Mouse (Mus musculus) right cerebral cortex, postnatal 10 days (tissue): ENCODE measurements around the gene Mettl6.
"Not testable (repeated sequence)": the region's sequence is repeated elsewhere in the genome, so short reads cannot be mapped to it uniquely, and the experiment has no call there.

Source experiments
- DNase-seq, 2 experiments: peaks; one replicate each; pipeline ENCODE4 v3.0.0; 2021; ENCODE audit warnings: low spot score in 2 of 2

Gene Mettl6

DNA sequence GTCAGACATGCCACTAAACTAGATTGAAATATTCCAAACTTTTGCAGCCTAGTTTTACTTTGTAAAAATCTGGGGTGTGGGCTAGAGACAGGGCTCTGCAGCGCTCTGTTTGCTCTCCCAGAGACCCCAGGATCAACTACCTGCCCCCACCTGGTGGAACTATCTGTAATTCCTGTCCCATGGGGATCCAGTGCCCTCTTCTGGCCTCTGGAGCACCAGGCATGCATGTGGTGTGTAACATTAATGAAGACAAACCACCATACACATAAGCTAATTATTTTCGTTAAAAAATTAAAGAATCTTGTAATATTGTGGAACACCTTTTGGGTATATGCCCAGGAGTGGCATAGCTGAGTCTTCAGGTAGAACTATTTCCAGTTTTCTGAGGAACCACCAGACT, 21.5 kb downstream of the Mettl6 start:
- DNase-seq, result no peak

DNA sequence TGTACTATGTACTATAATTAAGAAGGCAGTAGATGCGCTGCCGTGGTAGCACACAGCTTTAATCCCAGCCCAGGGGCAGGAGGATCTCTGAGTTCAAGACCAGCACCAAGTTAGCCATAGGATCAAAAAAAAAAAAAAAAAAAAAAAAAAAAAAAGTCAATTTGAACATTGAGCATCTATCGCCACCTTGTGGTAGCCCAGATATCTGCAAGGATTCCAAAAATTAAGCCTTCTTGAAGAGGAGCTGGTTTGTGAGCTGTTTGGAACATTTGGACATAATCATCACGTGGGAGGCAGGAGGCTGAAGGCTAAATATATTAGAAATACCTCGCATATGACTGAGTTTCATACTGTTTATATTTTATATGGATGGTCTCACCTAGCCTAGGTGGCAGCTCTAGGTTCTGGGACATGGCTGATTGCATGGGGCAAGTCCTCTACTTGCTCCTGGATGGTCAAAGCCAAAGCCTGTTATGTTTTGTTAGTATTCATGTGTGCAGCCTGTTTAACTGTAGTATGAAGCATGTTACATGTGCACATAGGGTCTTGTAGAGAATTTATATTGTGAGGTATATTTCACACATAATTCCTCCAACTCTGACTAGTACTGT, 22.3 kb downstream of the Mettl6 start:
- DNase-seq, result peak; percentile 67 to 76

DNA sequence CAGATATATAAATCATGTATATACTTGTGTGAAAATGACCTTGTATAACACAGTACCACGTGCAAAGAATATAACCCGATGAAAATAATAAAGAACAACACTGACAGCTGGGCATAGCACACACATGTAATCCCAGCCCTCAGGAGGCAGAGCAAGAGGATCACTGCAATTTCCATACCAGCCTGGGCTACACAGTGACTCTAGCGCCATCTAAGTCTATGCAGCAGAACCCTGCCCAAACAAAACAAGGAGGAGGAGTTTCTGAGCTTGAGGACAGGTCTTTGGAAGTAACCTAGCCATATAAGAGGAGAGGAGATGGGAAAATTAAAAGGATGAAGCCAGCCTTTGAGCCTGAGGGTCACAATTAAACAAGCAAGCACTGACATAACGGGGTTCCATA, 25.1 kb downstream of the Mettl6 start:
- DNase-seq, result no peak

DNA sequence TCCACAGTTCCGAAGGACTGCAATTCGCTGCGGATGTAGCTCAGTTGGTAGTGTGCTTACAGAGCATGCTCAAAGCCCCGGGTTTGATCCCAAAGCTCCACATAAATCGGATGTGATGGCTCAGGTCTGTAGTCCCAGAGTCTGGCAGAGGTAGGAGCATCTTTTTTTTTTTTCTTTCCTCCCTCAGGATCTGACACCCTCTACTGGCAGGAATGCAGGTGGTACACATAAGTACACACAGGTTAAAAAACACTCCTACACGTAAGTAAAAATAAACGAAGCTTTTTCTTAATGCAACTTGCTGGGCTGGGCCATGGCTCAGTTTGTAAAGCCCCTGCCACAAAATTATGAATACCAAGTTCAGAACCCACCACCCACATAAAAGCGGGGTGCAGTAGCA, 30.7 kb downstream of the Mettl6 start:
- no peak for DNase-seq

DNA sequence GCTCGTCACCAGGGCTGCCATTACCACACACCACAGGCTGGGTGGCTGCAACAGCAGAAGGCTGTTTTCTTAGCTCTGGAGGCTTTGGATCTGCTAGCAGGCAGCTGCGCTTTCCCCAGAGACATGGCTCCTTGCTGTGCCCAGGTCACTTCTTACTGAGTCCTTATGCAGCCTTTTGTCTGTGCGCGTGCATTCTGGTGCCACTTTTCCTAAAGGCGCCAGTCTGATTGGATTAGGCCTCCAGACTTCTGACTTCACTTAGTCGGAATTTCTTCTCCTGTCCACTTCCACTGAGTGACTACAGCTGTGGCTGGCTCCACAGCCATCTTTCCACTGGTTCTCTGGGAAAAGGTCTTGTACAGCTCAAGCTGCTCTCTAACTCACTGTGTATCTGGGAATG, 32.0 kb downstream of the Mettl6 start:
- no peak for DNase-seq

DNA sequence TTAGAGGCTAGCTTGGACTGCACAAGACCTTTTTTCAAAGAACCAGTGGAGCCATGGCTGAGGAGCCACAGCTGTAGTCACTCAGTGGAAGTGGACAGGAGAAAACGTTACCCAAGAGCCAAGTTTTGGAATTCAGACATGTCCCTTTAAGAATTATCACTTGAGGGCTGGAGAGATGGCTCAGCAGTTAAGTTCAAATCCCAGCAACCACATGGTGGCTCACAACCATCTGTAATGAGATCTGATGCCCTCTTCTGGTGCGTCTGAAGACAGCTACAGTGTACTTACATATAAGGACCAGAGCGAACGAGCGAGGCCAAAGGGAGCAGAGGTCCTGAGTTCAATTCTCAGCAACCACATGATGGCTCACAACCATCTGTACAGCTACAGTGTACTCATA, 32.6 kb downstream of the Mettl6 start:
- not testable (repeated sequence) for DNase-seq

DNA sequence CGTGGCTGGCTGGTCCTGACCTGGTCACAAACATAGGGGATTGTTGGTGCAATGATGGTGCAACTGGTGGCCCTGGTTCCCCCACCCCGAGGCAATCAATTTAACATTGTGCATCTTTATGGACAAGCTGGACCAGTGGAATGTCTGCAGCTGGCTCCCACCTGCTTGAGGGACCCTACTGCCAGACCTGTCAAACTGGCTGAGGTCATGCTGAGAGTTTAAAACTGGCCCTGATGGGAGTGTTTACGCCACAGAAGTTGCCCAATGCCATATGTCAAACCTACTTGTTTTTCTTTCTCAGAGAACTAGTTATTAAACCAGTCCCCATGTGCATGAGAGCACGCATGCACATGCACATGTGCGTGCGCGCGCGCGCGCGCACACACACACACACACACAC, 36.8 kb downstream of the Mettl6 start:
- DNase-seq, result no peak

DNA sequence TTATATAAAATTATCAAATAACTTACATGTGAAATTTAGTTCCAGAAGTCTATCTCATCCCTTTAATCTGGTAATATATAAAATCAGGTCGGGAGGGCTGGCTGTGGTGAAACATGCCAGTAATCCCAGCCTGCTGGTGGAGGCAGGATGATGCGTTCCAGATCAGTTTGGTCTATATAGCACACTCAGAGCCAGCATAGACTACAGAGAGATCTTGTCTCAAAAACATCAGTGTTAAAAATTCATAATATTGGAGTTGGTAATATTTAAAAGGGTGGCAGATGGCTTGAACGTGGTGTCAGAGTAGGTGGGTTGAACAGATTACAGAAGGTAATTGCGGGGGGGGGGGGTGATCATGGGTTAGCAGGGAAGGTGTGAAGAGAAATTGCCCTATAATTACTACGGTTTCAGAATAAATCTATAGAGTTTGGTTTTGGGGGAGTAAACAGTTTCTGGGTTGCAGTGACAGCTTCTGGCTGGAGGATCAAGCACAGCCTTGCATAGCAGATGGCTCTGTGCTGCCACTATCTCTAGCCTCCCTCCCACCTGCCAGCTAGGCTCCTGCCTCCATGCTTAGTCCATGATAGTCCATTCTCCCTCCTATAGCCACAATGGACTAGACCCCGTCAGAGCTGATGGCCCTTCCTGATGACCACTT, 38.6 kb downstream of the Mettl6 start:
- DNase-seq, result no peak

DNA sequence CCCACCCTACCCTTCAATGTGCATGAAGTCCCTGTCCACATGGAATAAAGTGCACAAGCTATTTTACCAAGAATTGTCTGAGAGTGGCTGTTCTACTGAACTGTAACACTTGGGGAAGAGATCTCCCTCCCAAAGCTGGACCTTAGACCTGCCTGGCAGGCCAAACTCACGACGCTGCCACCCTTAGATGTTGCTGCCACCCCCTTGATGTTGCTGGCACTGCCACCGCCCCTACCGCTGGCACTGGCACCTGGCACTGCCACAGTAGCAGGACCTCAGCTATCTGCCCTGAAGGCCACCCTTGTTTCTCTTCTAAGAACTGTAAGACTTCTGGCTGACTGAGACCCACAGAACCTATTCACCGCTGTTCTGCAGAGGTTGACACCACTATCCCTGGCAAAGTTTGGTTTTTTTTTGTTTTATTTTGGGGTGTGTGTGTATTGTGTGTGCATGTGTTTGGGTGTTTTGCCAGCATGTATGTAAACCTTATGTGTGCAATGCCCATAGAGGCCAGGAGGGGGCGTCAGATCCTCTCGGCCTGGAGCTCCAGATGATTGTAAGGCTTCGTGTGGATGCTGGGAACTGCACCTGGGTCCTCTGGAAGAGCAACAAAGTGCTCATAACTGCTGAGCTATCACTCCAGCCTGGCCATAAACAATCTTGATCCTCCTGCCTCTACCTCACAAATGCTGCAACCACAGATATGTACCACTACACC, 39.8 kb downstream of the Mettl6 start:
- no peak for DNase-seq

DNA sequence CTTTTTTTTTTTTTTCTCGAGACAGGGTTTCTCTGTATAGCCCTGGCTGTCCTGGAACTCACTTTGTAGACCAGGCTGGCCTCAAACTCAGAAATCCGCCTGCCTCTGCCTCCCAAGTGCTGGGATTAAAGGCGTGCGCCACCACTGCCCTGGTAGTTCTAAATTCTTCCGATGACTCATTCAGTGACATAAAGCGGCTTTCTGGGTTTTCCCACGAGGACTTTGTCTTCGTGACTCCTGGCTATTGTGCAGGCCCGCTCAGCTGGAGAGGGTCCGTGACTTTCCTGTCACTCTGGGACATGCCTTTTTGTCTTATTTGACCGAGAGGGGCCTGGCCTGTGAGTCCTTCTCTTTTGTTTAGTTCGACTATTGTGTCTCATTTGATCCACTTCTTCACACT, 40.9 kb downstream of the Mettl6 start:
- DNase-seq, result not testable (repeated sequence)

DNA sequence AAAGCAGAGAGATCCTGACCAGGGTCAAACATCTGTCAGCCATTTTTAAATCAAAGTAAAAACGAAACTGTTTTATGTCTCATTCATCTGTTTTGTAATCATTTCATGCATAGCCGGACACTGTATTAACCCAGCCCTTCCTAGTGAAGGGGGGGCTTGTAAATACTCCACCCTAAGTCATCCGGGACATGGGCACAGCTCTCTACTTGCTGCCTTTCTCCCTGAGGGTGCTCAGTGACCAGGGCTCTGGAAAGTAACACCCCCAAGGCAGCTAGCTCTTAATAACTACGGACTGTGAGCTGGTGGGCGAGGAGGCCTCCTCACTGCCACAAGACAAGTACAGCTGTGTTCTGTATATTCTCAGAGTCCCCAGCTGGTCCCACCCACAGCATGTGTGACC, 45.8 kb downstream of the Mettl6 start:
- DNase-seq, result no peak

DNA sequence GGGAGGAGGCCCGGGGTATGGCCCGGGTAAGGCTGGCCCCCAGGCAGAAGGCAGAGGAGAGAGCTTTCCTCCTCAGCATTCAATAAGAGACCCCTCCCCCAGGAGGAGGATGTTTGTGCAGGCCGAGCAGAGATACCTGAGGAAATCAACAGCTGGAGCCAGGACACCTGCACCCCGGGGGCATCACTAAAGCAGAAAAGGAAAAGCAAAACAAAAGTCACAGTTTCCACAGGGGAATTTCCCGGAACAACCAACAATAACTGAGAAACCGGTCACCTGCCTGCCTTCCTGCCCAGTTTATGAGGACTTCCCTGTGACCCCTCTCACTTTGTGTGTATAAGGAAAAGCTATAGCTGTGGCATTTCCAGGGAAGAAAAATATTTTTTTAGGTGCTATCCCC, 51.2 kb downstream of the Mettl6 start:
- no peak for DNase-seq

DNA sequence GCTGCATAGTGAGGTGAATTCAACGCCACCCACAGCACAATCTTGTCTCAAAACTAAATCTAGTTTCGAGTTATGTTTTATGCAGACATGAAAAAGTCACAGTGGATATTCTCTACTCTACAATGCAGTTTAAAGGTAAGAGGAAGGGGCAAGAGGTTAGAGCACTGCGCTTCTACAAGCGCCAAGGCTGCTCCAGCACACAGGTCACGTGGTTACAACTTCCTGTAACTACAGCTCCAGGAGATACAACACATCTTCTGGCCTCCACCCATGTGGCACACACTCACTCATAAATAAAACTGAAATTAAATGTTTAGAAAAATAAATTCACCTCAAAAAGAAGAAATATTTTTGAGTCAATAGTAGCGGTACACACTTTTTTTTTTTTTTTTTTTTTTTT, 54.1 kb downstream of the Mettl6 start:
- no peak for DNase-seq

DNA sequence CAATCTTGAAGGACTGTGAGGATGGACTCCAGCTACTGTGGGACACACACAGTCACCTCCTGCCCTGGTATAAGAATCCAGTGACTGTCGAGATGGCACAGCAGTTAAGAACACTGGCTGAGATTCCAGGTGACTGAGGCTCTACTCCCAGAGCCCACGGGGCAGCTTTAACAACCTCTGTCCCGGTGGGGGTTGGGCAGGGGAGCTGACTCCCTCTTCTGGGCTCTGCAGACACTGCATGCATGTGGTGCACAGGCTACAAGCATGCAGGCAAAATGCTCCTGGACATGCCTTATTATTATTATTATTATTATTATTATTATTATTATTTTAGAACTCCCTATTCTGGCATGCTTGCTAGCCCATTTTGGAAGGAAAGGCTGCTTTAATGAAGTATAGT, 54.6 kb downstream of the Mettl6 start:
- no peak for DNase-seq

DNA sequence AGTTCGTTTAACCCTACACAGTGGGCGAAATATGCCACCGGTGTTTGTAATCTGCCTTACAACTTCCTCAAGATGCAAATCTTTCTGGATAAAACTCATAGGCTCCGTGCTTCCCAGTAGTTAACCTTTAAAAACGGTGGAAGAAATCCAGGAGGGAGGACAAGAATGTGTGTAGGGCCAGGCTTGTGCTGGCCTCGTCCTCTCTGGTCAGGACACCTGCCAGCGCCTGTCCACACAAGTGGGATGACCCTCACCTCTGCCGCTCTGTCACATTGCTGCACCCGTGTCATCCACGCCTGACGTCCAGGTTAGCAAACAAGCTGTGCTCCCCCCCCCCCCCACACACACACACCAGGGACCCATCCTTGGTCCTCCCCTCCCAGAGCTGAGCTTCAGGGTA, 55.6 kb downstream of the Mettl6 start:
- DNase-seq, result no peak

DNA sequence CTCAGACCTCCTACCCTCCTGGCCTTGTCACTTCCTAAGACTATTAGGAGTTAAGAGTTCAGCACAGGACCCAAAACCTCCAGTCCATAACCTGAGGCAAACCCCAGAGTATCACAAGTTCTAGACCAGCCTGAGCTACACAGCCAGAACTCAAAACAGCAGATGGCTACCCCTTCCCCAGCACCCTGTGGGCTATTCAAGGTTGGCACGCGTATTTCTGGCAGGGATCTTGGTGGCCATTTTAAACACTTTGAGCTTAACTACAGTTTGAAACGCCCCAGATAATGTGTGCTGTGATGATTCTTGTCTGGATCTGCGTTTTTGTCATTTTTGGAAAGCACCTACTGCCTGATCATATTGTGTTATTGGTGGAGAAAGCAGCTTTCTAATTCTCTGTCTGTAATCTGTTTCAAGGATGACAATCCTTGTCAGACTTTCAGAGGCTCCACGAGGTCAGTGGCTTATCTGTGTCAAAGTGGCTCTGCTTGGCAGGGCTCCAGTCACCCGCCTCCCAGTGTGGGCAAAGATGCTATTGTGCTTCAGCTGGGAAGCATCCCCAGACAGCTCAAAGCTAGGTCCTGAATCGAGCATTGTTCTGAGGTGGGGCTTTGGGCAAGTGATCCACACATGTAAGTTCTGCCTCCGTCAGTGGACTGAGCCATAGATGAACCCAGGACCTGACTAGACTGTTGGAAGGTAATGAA, 56.9 kb downstream of the Mettl6 start:
- DNase-seq, result peak; percentile 47 to 56

DNA sequence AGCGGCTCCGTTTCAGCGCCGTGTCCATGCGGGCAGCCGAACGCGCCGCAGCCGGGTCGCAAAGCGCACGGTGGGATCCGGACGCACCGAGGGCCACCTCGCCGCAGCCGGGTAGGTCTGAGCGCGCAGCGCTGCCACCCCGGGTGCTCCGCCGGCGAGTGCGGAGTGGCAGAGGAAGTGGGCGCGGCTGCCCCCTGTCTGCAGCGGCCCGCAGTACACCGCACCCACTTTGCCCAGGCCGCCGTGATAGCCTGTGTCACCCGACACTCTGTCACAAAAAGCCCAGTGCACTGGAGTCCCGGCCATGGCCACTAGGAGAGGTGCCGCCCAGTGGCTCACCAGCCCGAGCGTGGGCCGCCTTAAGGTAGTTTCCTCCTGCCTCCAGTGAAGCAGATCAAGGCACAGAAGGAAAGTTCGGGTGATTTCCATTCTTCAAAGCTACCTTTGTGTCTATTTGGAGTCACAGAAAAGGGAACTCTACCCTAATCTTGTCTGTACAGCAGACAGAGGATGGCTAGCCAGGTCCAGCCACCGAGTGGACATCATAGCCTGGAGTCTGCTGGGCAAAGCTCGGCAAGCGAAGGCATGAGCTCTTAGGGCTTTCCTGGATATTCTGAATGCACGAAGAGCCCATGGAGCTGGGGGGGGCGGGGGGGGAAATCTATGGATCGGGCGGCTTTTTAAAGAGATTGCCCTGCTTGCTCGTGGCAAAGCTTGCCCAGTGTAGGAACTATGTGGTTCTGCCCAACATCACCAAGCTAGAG, 58.7 kb downstream of the Mettl6 start, which contains the start of gene Sh3bp5:
Gene Sh3bp5, minus strand, starts transcription at position 149 of the 764 bp plus-strand sequence.
- peak; percentile 93 to 94 for DNase-seq

DNA sequence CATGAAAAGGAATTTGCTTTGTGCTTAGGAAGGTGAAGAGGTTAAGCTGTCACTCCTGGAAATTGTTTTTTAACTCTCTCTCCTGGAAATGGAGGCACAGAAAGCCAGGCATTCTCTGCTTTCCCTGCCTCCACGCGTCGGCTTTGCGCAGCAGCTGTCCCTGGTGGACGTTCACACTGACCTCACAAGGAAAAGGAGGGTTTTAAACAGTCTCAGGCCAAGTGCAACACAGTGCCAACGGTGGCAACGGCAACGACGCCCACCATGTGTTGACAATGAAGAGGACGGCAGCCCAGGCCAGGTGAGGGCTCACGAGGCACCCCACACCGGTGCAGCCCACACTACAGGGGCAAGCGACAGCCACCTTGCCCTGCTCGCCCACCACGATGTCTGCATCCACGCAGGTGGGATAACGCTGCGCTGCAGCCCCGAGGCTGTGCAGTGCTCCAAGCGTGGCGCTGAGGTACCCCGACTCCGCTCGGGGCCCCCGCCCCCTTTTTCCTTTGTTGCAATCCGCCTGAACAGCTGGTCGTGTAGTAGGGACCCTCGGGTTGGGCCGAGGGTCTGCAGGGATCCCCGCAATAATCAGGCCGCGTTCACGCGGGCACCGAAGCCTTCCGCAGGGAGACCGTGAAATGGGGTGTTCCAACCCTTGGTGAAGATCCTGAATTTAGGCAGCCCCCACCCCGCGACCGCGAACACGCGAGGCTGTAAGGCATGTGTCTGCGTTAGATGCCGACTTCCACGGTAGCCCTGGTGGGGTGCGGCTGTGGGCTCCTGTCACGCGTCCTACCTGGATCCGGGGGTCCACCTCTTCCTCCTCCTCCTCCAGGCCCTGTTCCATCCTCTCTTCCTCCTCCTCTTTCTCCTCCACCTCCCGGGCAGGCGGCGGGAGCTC, 59.6 kb downstream of the Mettl6 start:
- DNase-seq, result peak; percentile 58 to 68

DNA sequence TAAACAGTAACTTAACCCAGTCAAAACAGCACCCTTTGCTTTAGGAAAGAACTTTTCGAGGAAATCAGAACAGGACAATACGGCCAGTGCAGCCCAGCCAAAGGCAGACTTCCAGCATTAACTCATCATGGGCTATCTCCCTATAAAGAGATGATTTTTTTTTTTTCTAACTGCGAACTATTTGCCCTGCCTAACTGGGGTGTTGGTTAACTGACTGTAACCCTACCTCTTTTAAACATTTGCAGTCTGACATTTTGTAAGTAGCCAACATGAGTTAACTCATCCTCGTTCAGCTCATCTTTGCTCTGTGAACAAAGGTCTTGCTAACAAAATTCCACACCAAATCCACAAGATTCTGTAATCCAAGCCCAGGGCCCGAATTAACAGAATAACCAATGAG, 60.4 kb downstream of the Mettl6 start:
- DNase-seq, result no peak

DNA sequence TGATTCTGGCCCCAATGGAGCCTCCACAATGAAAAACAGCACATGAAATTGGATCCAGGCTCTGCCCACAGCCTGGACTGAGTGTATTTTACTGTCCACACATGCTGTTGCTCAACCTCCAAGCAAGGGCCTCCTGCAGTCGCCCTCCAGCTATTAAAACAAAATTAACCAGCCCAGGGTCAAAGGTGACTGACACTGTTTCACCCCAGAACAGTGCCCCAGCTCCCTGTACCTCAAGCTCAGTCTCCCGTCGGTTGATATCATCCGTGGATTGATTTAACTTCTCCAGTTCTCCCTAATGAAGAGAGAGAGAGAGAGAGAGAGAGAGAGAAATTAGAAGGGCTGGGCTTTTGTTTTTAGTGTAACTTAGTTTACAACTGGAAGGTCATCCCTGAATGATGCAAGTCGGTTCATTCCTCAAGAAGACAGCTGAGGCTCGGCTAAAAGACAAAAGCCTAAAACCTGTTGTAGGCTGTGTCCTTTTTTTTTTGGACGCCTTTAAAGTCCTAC, 60.9 kb downstream of the Mettl6 start:
- DNase-seq, result no peak

DNA sequence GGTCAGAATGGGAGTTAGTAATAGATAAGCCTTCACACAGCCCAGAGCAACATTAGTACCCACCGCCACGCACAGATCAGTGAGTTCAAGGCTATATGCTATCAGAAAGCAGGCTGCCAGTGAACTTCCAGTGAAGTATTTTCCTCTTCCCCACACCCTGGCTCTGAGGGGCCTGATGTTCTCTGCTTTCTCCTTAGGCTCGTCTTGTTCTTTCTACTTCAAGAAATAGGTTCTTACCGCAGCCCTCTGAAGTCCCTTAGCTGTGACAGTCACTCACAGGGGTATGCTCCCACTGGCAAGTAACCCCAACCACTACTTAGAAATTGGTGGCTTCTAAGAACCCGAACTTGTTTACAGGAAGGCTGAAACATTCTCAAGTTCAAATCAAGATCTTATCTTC, 61.7 kb downstream of the Mettl6 start:
- no peak for DNase-seq
